Mouse (Mus musculus): Measurements from ENCODE around the gene Spred2. TPM values are rescaled to one million over a fixed set of nuclear protein-coding genes. Genes with fewer than 3 reads are reported as not detected.

Spred2 gene
- polyA plus RNA-seq, 2 experiments, result 8.5 to 25.4 TPM

DNA sequence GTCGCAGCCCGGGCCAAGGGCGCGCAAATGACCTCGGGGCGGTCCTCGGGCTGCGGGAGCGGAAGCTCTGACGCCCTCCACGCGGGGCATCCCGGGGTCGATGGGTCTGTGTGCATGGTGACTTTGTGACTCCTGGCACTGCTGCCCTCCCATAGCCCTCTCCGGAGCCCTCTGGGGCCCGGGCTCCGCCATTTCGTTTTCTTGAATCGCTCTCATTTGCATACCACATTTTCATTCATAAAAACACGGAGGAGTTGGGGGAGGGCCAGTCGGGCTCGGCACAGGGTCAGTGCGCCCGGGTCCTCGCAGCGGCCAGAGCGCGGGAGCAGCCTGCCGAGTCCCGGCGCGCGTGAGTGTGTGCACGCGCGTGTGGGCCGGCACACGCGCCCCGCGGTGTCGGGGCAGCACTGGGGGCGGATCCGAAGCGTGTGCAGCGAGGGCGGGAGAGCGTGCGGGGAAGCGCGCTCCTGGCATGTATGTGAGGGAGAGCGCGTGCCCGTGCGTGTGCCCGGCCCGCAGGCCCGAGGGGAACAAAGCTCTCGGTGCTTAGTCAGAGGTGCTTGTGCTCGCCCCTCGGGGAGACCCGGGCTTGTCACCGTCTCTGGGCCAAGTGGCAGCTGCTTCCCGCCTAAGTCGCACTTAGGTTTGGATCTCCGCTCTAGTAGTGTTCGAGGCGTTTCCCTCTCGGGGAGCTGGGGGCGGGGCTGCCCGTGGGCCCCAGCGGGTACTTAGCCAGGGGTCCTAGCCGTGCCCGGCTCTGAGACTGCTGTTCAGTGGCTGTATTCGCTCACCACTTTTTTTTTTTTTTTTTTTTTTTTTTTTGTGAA lies 1.2 kb downstream of the Spred2 start:
- Histone ChIP-seq H3K4me1 (ENCODE audit: control insufficient read depth, insufficient read depth, low read length) (peaks cover 11% of the 10 kb centered on the region), H3K9me3 (ENCODE audit: control insufficient read depth, low read length) (no peaks in the 10 kb centered on the region), H3K27ac (replicated peaks; ENCODE audit: low read depth, low read length) (peak overlapping the region; percentile 94), H3K36me3 (ENCODE audit: control insufficient read depth, insufficient read depth, low read length) (no peaks in the 10 kb centered on the region), H3K4me2 (replicated peaks; ENCODE audit: low read depth, low read length, severe bottlenecking) (peak overlapping the region; percentile 60), H3K4me3 (replicated peaks; ENCODE audit: low read length) (peak overlapping the region; percentile 87), H3K27me3 (ENCODE audit: control insufficient read depth, insufficient read depth, low read length) (no peaks in the 10 kb centered on the region), H3K9ac (ENCODE audit: low read depth, low read length, severe bottlenecking) (peak overlapping the region; percentile 92)
- 0 out of 2 replicates have a peak, but pooled peaks have one; percentile 20 for TF ChIP-seq POLR2A (IDR thresholded peaks at IDR 0.05; ENCODE audit: borderline replicate concordance, extremely low read depth, insufficient read depth, insufficient read length)
- peak; percentile 31 for ATAC-seq (ENCODE audit: low FRiP score, low read depth)
- DNase-seq (ENCODE audit: low spot score), result peak; percentile 67
- WGBS, result under 1% methylated on average over 70 of the region's 75 CpGs

GRCm38 (mm10) chr11:19925976-19926842 lies 2.0 kb downstream of the Spred2 start:
- ATAC-seq (ENCODE audit: low FRiP score, low read depth) (peak; percentile 12), DNase-seq (ENCODE audit: low spot score) (peak; percentile 36)
- no peaks in the 10 kb centered on the region for H3K27me3 ChIP-seq (ENCODE audit: control insufficient read depth, insufficient read depth, low read length)
- no peaks in the 10 kb centered on the region for H3K36me3 ChIP-seq (ENCODE audit: control insufficient read depth, insufficient read depth, low read length)
- H3K4me3 ChIP-seq (replicated peaks; ENCODE audit: low read length), result peak overlapping the region; percentile 87
- peak overlapping the region; percentile 60 for H3K4me2 ChIP-seq (replicated peaks; ENCODE audit: low read depth, low read length, severe bottlenecking)
- H3K9ac ChIP-seq (ENCODE audit: low read depth, low read length, severe bottlenecking), result peak overlapping the region; percentile 92
- no peak for TF ChIP-seq POLR2A (IDR thresholded peaks at IDR 0.05; ENCODE audit: borderline replicate concordance, extremely low read depth, insufficient read depth, insufficient read length)
- peak overlapping the region; percentile 94; the same call in 1 of the 2 replicates for H3K27ac ChIP-seq (replicated peaks; ENCODE audit: low read depth, low read length)
- H3K4me1 ChIP-seq (ENCODE audit: control insufficient read depth, insufficient read depth, low read length), result peaks cover 11% of the 10 kb centered on the region
- 8% methylated on average over 15 of the region's 15 CpGs for WGBS
- no peaks in the 10 kb centered on the region for H3K9me3 ChIP-seq (ENCODE audit: control insufficient read depth, low read length)

GRCm38 (mm10) chr11:19926843-19927120 lies 2.6 kb downstream of the Spred2 start:
- Histone ChIP-seq H3K36me3 (ENCODE audit: control insufficient read depth, insufficient read depth, low read length) (no peaks in the 10 kb centered on the region), H3K27ac (replicated peaks; ENCODE audit: low read depth, low read length) (no peak overlapping the region), H3K4me3 (replicated peaks; ENCODE audit: low read length) (no peak overlapping the region), H3K9me3 (ENCODE audit: control insufficient read depth, low read length) (no peaks in the 10 kb centered on the region), H3K4me1 (ENCODE audit: control insufficient read depth, insufficient read depth, low read length) (peaks cover 11% of the 10 kb centered on the region), H3K9ac (ENCODE audit: low read depth, low read length, severe bottlenecking) (no peak overlapping the region), H3K4me2 (replicated peaks; ENCODE audit: low read depth, low read length, severe bottlenecking) (no peak overlapping the region; the same call in 1 of the 2 replicates), H3K27me3 (ENCODE audit: control insufficient read depth, insufficient read depth, low read length) (no peaks in the 10 kb centered on the region)
- no peak for TF ChIP-seq POLR2A (IDR thresholded peaks at IDR 0.05; ENCODE audit: borderline replicate concordance, extremely low read depth, insufficient read depth, insufficient read length)
- ATAC-seq (ENCODE audit: low FRiP score, low read depth) (no peak), DNase-seq (ENCODE audit: low spot score) (no peak)
- WGBS, result 74% methylated on average over 2 of the region's 2 CpGs

DNA sequence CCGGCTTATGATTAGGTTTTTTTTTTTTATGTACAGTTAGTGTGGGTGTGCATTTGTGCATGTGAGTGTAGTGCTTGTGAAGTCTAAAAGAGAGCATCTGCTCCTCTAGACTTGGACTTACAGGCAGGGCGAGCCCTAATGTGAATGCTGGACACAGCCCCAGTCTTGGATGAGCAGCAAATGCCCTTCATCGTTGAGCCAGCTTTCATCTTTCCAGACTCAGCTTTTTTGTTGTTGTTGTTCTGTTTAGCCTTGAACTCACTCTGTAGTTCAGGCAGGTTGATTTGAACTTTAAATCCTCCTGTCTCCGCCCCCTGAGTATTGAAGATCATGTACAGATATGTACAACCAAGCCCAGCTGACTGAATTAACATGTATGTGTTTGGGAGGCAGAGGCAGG lies 4.5 kb downstream of the Spred2 start:
- H3K9ac ChIP-seq (ENCODE audit: low read depth, low read length, severe bottlenecking), result no peak overlapping the region
- no peaks in the 10 kb centered on the region for H3K27me3 ChIP-seq (ENCODE audit: control insufficient read depth, insufficient read depth, low read length)
- peaks cover 11% of the 10 kb centered on the region for H3K4me1 ChIP-seq (ENCODE audit: control insufficient read depth, insufficient read depth, low read length)
- H3K4me2 ChIP-seq (replicated peaks; ENCODE audit: low read depth, low read length, severe bottlenecking), result no peak overlapping the region
- no peaks in the 10 kb centered on the region for H3K9me3 ChIP-seq (ENCODE audit: control insufficient read depth, low read length)
- DNase-seq (ENCODE audit: low spot score), result no peak
- H3K27ac ChIP-seq (replicated peaks; ENCODE audit: low read depth, low read length), result no peak overlapping the region
- no peak for ATAC-seq (ENCODE audit: low FRiP score, low read depth)
- WGBS, result 92% methylated on average over 4 of the region's 4 CpGs
- H3K4me3 ChIP-seq (replicated peaks; ENCODE audit: low read length), result no peak overlapping the region
- no peak for TF ChIP-seq POLR2A (IDR thresholded peaks at IDR 0.05; ENCODE audit: borderline replicate concordance, extremely low read depth, insufficient read depth, insufficient read length)
- no peaks in the 10 kb centered on the region for H3K36me3 ChIP-seq (ENCODE audit: control insufficient read depth, insufficient read depth, low read length)

- H3K4me1 ChIP-seq (ENCODE audit: control insufficient read depth, insufficient read depth, low read length), result peaks cover 11% of the 10 kb centered on the region
- no peaks in the 10 kb centered on the region for H3K9me3 ChIP-seq (ENCODE audit: control insufficient read depth, low read length)
- H3K36me3 ChIP-seq (ENCODE audit: control insufficient read depth, insufficient read depth, low read length), result no peaks in the 10 kb centered on the region
- WGBS, result 64% methylated on average over 11 of the region's 11 CpGs
- no peak for TF ChIP-seq POLR2A (IDR thresholded peaks at IDR 0.05; ENCODE audit: borderline replicate concordance, extremely low read depth, insufficient read depth, insufficient read length)
- no peak overlapping the region for H3K9ac ChIP-seq (ENCODE audit: low read depth, low read length, severe bottlenecking)
- ATAC-seq (ENCODE audit: low FRiP score, low read depth) (no peak), DNase-seq (ENCODE audit: low spot score) (no peak)
- H3K4me2 ChIP-seq (replicated peaks; ENCODE audit: low read depth, low read length, severe bottlenecking), result no peak overlapping the region
- H3K27me3 ChIP-seq (ENCODE audit: control insufficient read depth, insufficient read depth, low read length), result no peaks in the 10 kb centered on the region
- no peak overlapping the region for H3K4me3 ChIP-seq (replicated peaks; ENCODE audit: low read length)
- H3K27ac ChIP-seq (replicated peaks; ENCODE audit: low read depth, low read length), result no peak overlapping the region
These were observed 5.1 kb downstream of the Spred2 start for GRCm38 (mm10) chr11:19929087-19929865.

All from limb, embryonic 14.5 days (tissue).